Mouse (Mus musculus) lung, postnatal 0 days (tissue): Measurements from ENCODE around the gene Gabarap. TPM values are rescaled to one million over a fixed set of nuclear protein-coding genes. Genes with fewer than 3 reads are reported as not detected.

ENCODE experiments used
- ATAC-seq: fragments of 200-750 bp; cut with Nextera tagmentation; 2 replicates; pipeline ENCODE4 v1.8.0; 2017; ENCODE audit warnings: moderate library complexity
- DNase-seq: peaks from one replicate; pipeline ENCODE4 v3.0.0-alpha.2; 2016; ENCODE audit warnings: low spot score
- H3K27ac ChIP-seq: fragments of 300-500 bp; sonication (generic); 2 replicates; pipeline ENCODE4 v1.5.1; 2014; ENCODE audit warnings: antibody characterized with exemption, mild to moderate bottlenecking, low read length, mixed read lengths
- H3K27me3 ChIP-seq: fragments of 300-500 bp; sonication (generic); replicated peaks from 2 replicates; pipeline ENCODE4 v1.6.1; 2014; ENCODE audit warnings: low read length, mixed read lengths; ENCODE audit not compliant: insufficient read depth
- H3K36me3 ChIP-seq: fragments of 300-500 bp; sonication (generic); 2 replicates; pipeline ENCODE4 v1.6.1; 2014; ENCODE audit warnings: low read length, mixed read lengths; ENCODE audit not compliant: insufficient read depth
- H3K4me1 ChIP-seq: fragments of 300-500 bp; sonication (generic); 2 replicates; pipeline ENCODE4 v1.6.1; 2014; ENCODE audit warnings: antibody characterized with exemption, low read depth, low read length, mixed read lengths; ENCODE audit not compliant: insufficient read depth
- H3K4me2 ChIP-seq: fragments of 300-500 bp; sonication (generic); replicated peaks from 2 replicates; pipeline ENCODE4 v1.6.1; 2014; ENCODE audit warnings: low read depth, mild to moderate bottlenecking, low read length, moderate library complexity, mixed read lengths
- H3K4me3 ChIP-seq: fragments of 300-500 bp; sonication (generic); 2 replicates; pipeline ENCODE4 v1.5.1; 2014; ENCODE audit warnings: low read depth, low read length
- H3K9ac ChIP-seq: fragments of 300-500 bp; sonication (generic); replicated peaks from 2 replicates; pipeline ENCODE4 v1.6.1; 2014; ENCODE audit warnings: low read depth, mild to moderate bottlenecking
- H3K9me3 ChIP-seq: fragments of 300-500 bp; sonication (generic); 2 replicates; pipeline ENCODE4 v1.6.1; 2016; ENCODE audit warnings: low read length, mixed read lengths
- CTCF ChIP-seq: IDR thresholded peaks from 2 replicates; pipeline ENCODE4 v1.5.1; 2016; ENCODE audit warnings: antibody characterized with exemption, mild to moderate bottlenecking
- EP300 ChIP-seq: IDR thresholded peaks from 2 replicates; pipeline ENCODE4 v1.6.1; 2016; ENCODE audit warnings: antibody characterized with exemption, mild to moderate bottlenecking, control low read depth
- WGBS: fragments of 180-500 bp; shearing (Covaris S2); extraction: QIAGEN DNeasy Blood & Tissue Kit; methylation state at CpG from one replicate; pipeline ENCODE4 v1.1.7; 2014; 5-methylcytosine and 5-hydroxymethylcytosine counted together
- polyA plus RNA-seq: library from polyadenylated mRNA; unstranded; fragments of >200 nt; fragmentation: Nextera tagmentation; extraction: Ambion mirVana; gene quantifications from 2 replicates; pipeline ENCODE4 v1.2.1, GENCODE M21; 2015

The Gabarap gene
- polyA plus RNA-seq, 1 experiment from 2014 or later, result 624 TPM

DNA sequence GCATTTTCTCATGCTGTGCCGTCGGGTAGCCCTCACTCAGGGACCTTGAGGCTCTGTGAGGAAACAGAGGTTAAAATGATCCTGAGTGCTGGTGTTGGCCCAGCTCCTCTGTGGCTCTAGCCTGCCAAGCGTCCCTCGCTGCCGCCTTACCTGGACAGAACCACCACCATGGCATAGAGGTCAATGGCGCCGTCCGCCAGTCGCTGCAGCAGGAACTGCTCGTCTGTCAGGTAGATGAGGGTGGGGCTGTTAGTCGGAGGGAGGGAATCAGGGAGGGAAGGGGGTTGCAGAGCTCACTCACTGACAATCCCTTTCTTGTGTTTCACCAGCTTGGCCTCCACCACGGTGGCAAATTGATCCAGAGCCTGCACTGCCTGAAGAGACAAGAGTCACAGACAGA lies 19.6 kb downstream of the Gabarap start:
- no peaks in the 10 kb centered on the region for H3K9me3 ChIP-seq
- WGBS, result 80% methylated on average over 12 of the region's 12 CpGs

DNA sequence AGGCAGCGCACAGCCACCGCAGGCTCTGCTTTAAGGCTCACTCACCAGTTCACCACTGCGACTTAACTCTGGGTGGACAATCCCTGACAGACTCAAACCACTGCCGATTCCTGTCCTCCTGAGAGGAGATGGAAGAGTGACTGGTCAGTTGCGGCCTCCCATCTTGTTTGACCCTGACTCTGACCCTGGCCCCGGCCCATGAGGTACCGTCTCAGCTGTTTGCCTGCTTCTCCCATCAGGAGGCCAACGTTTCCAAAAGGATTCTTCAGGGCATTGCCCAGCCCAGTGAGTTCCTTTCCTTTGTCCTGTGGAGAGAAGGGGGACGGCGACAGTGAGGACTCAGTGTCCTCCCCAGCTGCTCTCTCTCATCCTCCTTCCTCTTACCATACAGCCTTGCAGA lies 20.0 kb downstream of the Gabarap start:
- 86% methylated on average over 10 of the region's 10 CpGs for WGBS
- no peak overlapping the region for H3K4me3 ChIP-seq
- no peaks in the 10 kb centered on the region for H3K27me3 ChIP-seq
- TF ChIP-seq CTCF (no peak), EP300 (no peak)
- no peak overlapping the region for H3K27ac ChIP-seq
- no peak overlapping the region for H3K4me2 ChIP-seq
- DNase-seq (no peak), ATAC-seq (no peak)
- H3K9me3 ChIP-seq, result no peaks in the 10 kb centered on the region
- H3K9ac ChIP-seq, result no peak overlapping the region
- H3K4me1 ChIP-seq, result peaks cover 7% of the 10 kb centered on the region
- peaks cover 63% of the 10 kb centered on the region for H3K36me3 ChIP-seq

More for the DNA sequence above, 19.6 kb downstream of the Gabarap start:
- no peaks in the 10 kb centered on the region for H3K27me3 ChIP-seq
- no peak overlapping the region for H3K27ac ChIP-seq
- no peak for TF ChIP-seq CTCF
- no peak for TF ChIP-seq EP300
- ATAC-seq (no peak), DNase-seq (no peak)
- no peak overlapping the region for H3K9ac ChIP-seq
- peaks cover 7% of the 10 kb centered on the region for H3K4me1 ChIP-seq
- peaks cover 63% of the 10 kb centered on the region for H3K36me3 ChIP-seq
- no peak overlapping the region for H3K4me2 ChIP-seq
- no peak overlapping the region for H3K4me3 ChIP-seq

DNA sequence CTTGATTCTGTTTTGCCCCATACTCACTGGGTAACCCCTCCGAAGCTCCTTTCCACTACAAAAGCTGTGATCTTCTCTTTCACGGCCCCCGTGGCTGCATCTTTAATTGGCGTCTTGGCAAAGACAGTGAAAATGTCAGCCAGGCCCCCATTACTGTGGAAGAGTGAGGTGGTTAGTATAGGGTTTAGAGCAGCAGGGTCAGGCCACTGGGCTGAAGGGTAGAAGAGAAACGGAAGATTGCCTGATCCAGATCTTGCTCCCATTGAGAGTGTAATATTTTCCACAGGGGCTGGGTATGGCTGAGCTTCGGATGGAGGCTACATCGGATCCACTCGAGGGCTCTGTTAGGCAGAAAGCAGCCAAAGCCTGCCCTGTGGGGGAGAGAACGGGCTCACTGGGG lies 22.0 kb downstream of the Gabarap start:
- H3K27ac ChIP-seq, result no peak overlapping the region
- H3K9me3 ChIP-seq, result no peaks in the 10 kb centered on the region
- H3K9ac ChIP-seq, result no peak overlapping the region
- H3K36me3 ChIP-seq, result peaks cover 45% of the 10 kb centered on the region
- TF ChIP-seq CTCF, result no peak
- no peak for TF ChIP-seq EP300
- H3K4me3 ChIP-seq, result no peak overlapping the region
- DNase-seq (no peak), ATAC-seq (no peak)
- WGBS, result 79% methylated on average over 9 of the region's 9 CpGs
- no peak overlapping the region for H3K4me2 ChIP-seq
- H3K4me1 ChIP-seq, result peaks cover 7% of the 10 kb centered on the region
- H3K27me3 ChIP-seq, result no peaks in the 10 kb centered on the region

DNA sequence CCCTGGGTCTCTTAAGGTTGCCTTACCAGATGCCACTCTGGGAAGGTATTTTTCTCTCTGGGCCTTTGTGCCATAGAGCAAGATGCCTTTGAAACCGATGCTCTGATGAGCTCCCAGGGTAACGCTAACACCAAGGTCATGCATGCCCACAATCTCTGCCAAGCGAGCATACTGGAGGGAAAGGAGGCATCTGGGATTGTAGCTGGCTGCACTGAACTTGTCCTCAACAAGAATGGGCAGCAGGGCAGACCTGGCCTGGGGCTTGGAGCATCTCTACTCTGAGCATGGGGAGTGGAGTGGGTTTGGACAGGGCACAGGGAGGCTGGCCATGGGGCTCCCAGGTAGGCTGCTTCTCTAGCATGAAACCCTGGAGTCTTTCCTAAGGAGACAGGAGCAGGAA lies 22.5 kb downstream of the Gabarap start:
- DNase-seq (no peak), ATAC-seq (no peak)
- WGBS, result 83% methylated on average over 3 of the region's 3 CpGs
- H3K27ac ChIP-seq, result no peak overlapping the region
- no peak overlapping the region for H3K4me2 ChIP-seq
- peaks cover 41% of the 10 kb centered on the region for H3K36me3 ChIP-seq
- H3K27me3 ChIP-seq, result no peaks in the 10 kb centered on the region
- no peaks in the 10 kb centered on the region for H3K9me3 ChIP-seq
- no peak overlapping the region for H3K9ac ChIP-seq
- no peak overlapping the region for H3K4me3 ChIP-seq
- no peak for TF ChIP-seq CTCF
- no peak for TF ChIP-seq EP300
- peaks cover 7% of the 10 kb centered on the region for H3K4me1 ChIP-seq

DNA sequence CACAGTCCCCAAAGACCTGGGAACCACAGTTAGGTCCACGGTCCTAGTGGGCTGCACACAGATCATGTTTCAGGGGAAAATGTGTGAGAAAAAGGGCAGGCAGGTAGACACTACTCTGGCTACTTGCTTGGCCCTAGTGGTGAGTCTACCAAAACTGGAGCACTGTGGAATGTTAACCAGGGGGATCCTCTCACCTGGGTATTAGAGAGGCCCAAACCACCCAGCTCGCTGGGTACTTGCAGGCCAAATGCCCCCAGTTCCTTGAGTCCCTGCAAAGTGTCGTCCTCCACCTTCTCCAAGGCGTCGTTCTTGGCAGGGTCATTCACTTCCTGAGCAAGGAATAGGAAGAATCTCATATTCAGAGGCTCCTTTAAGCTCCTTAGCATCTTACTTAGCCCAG lies 23.1 kb downstream of the Gabarap start:
- Histone ChIP-seq H3K4me2 (no peak overlapping the region), H3K27ac (no peak overlapping the region)

DNA sequence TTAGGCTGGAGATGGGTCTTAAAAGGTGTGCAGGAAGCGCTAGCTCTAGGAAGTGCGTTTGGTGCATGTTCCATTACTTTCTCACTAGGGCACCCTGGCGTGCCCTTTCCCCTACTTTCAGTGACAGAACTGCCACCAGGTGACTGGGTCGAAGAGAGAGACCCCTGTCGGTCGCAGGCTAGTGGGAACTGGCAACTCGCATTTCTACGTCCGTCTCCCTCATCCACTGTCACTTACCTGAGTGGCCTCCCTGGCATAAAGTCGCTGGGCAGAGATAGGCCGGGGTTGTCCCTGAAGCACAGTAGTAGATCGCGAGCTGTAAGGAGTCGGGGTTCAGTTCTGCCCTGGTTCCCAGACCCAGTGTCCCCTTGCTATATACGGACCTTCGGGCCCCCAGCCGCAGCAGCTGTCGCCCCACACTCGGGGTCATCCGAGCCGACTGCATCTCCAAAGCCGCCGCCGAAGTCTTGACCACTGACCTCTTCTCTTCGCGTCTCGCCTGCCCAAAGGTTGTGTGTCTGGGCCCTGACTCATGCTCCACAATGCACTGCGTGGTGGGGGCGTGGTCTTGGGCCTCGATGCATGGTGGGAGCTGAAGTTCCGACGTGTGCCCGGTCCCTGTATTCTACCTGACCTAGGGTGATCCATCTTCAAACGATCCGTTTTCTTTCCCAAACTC lies 24.1 kb downstream of the Gabarap start, which contains the start of gene Acadvl:
Acadvl (minus strand) TSS at position 532 of the 679 bp plus-strand sequence.
- DNase-seq, result peak; percentile 95

More for the DNA sequence above, 23.1 kb downstream of the Gabarap start:
- no peak for DNase-seq
- Histone ChIP-seq H3K9ac (no peak overlapping the region; the same call in 1 of the 2 replicates), H3K9me3 (no peaks in the 10 kb centered on the region), H3K27me3 (no peaks in the 10 kb centered on the region), H3K4me3 (no peak overlapping the region), H3K36me3 (peaks cover 35% of the 10 kb centered on the region), H3K4me1 (peaks cover 7% of the 10 kb centered on the region)
- 46% methylated on average over 5 of the region's 5 CpGs for WGBS
- no peak for ATAC-seq
- no peak for TF ChIP-seq EP300

More for the DNA sequence above, 24.1 kb downstream of the Gabarap start, which contains the start of gene Acadvl:
- ATAC-seq, result peak; percentile 89
- no peak; the same call in 1 of the 2 replicates for TF ChIP-seq EP300
- peak; percentile 63 for TF ChIP-seq CTCF
- under 1% methylated on average over 35 of the region's 35 CpGs for WGBS
- peak within 1 kb of the TSS; percentile 77 for H3K27ac ChIP-seq
- H3K4me3 ChIP-seq, result peak within 1 kb of the TSS; percentile 64
- H3K27me3 ChIP-seq, result no peaks in the 10 kb centered on the region
- H3K9ac ChIP-seq, result peak within 1 kb of the TSS; percentile 46
- peaks cover 25% of the 10 kb centered on the region for H3K36me3 ChIP-seq
- H3K9me3 ChIP-seq, result no peaks in the 10 kb centered on the region
- peaks cover 7% of the 10 kb centered on the region for H3K4me1 ChIP-seq
- H3K4me2 ChIP-seq, result peak within 1 kb of the TSS; percentile 84
